Mouse (Mus musculus) forebrain, embryonic 10.5 days (tissue): ENCODE results near the gene Zbtb42. TPM values are rescaled to one million over a fixed set of nuclear protein-coding genes. Genes with fewer than 3 reads are reported as not detected.

ENCODE experiments used
- DNase-seq: peaks from one replicate; pipeline ENCODE4 v3.0.0-alpha.2; 2017; ENCODE audit warnings: low spot score; ENCODE audit errors: extremely low spot score
- H3K27ac ChIP-seq: fragments of 300-500 bp; sonication (generic); 2 replicates; pipeline ENCODE4 v1.5.1; 2016; ENCODE audit warnings: mild to moderate bottlenecking
- H3K27me3 ChIP-seq: fragments of 300-500 bp; sonication (generic); 2 replicates; pipeline ENCODE4 v1.6.1; 2016; ENCODE audit warnings: mild to moderate bottlenecking; ENCODE audit not compliant: poor library complexity, severe bottlenecking
- H3K36me3 ChIP-seq: fragments of 300-500 bp; sonication (generic); replicated peaks from 2 replicates; pipeline ENCODE4 v1.6.1; 2016; ENCODE audit warnings: mild to moderate bottlenecking, moderate library complexity
- H3K4me1 ChIP-seq: fragments of 300-500 bp; sonication (generic); 2 replicates; pipeline ENCODE4 v1.6.1; 2016
- H3K4me3 ChIP-seq: fragments of 300-500 bp; sonication (generic); 2 replicates; pipeline ENCODE4 v1.5.1; 2016; ENCODE audit warnings: mild to moderate bottlenecking, moderate library complexity
- H3K9me3 ChIP-seq: fragments of 300-500 bp; sonication (generic); 2 replicates; pipeline ENCODE4 v1.6.1; 2016; ENCODE audit warnings: mild to moderate bottlenecking, moderate library complexity
- WGBS: fragments of 180-500 bp; shearing (Covaris S2); methylation state at CpG from one replicate; pipeline ENCODE4 v1.1.7; 2016; 5-methylcytosine and 5-hydroxymethylcytosine counted together
- polyA plus RNA-seq: library from polyadenylated mRNA; unstranded; fragments of >200 nt; fragmentation: Nextera tagmentation; extraction: Ambion mirVana; gene quantifications from 2 replicates; pipeline ENCODE4 v1.2.1, GENCODE M21; 2016

The Zbtb42 gene
- polyA plus RNA-seq, 1 experiment from 2014 or later, result 4.1 TPM

GRCm38 (mm10) chr12:112677943-112678554, 579 bp upstream of the Zbtb42 start:
- WGBS, result 20% methylated on average over 19 of the region's 19 CpGs
- Histone ChIP-seq H3K36me3 (peaks cover 17% of the 10 kb centered on the region), H3K27ac (peak overlapping the region; percentile 83), H3K4me3 (peak overlapping the region; percentile 74), H3K9me3 (no peaks in the 10 kb centered on the region), H3K4me1 (peaks cover 62% of the 10 kb centered on the region), H3K27me3 (peaks cover 71% of the 10 kb centered on the region)
- no peak for DNase-seq

DNA sequence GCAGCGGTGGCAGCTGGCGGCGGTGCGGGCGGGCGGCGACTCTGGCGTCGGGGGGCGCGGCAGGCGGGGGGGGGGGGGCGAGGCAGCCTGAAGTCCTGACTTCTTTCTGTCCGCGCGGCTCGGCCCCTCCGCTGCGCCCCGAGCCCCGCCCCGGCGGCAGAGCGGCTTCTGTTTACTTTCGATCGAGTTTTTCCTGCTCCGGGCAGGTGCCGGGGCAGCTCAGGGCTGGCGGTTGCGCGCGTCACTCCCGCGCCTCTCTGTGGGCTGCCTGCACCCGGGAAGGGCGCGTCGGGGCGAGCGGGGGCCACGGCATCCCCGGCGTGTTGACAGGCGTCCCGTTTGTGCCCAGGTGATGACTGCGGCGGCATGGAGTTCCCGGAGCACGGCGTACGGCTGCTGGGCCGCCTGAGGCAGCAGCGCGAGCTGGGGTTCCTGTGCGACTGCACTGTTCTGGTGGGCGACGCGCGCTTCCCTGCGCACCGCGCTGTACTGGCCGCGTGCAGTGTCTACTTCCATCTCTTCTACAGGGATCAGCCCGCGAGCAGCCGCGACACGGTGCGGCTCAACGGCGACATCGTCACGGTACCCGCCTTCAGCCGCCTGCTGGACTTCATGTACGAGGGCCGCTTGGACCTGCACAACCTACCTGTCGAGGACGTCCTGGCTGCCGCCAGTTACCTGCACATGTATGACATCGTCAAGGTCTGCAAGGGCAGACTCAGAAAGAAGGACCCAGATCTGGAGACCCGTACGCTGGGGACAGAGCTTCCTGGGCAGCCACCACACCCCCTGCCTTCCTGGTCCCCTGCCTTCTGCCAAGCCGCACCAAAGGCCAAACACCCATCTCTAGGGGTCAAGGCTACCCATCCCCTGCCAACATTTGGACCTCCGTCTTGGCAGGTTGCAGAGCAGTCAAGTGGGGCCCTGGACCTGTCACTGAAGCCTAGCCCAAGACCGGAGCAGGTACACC, 684 bp downstream of the Zbtb42 start:
- peaks cover 83% of the 10 kb centered on the region for H3K27me3 ChIP-seq

GRCm38 (mm10) chr12:112683351-112683750, 4.7 kb downstream of the Zbtb42 start:
- peaks cover 67% of the 10 kb centered on the region for H3K27me3 ChIP-seq
- H3K9me3 ChIP-seq, result no peaks in the 10 kb centered on the region
- H3K36me3 ChIP-seq, result peaks cover 17% of the 10 kb centered on the region
- no peak overlapping the region for H3K27ac ChIP-seq
- DNase-seq, result no peak
- H3K4me1 ChIP-seq, result peaks cover 32% of the 10 kb centered on the region
- no peak overlapping the region for H3K4me3 ChIP-seq
- 59% methylated on average over 7 of the region's 7 CpGs for WGBS

More for the DNA sequence above, 684 bp downstream of the Zbtb42 start:
- H3K4me3 ChIP-seq, result peak overlapping the region; percentile 74
- peaks cover 17% of the 10 kb centered on the region for H3K36me3 ChIP-seq
- peaks cover 64% of the 10 kb centered on the region for H3K4me1 ChIP-seq
- peak overlapping the region; percentile 83 for H3K27ac ChIP-seq
- peak; percentile 53 for DNase-seq
- no peaks in the 10 kb centered on the region for H3K9me3 ChIP-seq
- WGBS, result 4% methylated on average over 73 of the region's 87 CpGs

DNA sequence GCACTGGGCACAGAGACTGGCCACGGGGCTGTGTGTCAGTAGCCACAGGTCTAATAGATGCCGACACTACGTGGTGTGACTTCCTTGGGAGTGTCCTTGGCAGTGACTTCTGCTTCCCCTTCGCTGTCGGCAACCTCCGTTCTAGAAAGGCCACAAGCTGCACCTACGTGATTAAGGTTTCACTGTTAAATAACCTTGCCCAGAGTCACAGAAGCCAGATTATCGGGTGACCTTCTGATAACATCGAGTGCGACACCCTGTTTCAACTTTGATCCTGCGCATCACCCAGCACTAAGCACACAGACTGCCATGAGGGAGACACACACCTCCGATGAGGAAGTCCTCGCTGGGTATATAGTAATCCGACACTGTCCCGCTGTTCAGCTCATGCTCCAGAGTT, 9.8 kb downstream of the Zbtb42 start:
- no peak overlapping the region for H3K27ac ChIP-seq
- no peaks in the 10 kb centered on the region for H3K9me3 ChIP-seq
- H3K4me3 ChIP-seq, result no peak overlapping the region
- H3K27me3 ChIP-seq, result peaks cover 16% of the 10 kb centered on the region; the same call in 1 of the 2 replicates
- no peaks in the 10 kb centered on the region; the same call in 1 of the 2 replicates for H3K36me3 ChIP-seq
- WGBS, result 79% methylated on average over 15 of the region's 15 CpGs
- no peak for DNase-seq
- H3K4me1 ChIP-seq, result peaks cover 19% of the 10 kb centered on the region

- Histone ChIP-seq H3K4me1 (peaks cover 23% of the 10 kb centered on the region), H3K36me3 (no peaks in the 10 kb centered on the region; the same call in 1 of the 2 replicates), H3K27me3 (peaks cover 20% of the 10 kb centered on the region), H3K9me3 (no peaks in the 10 kb centered on the region), H3K4me3 (peak overlapping the region; percentile 83), H3K27ac (peak overlapping the region; percentile 95)
- DNase-seq, result peak; percentile 91
- 4% methylated on average over 54 of the region's 54 CpGs for WGBS
Measured at GRCm38 (mm10) chr12:112693185-112694126, 14.8 kb downstream of the Zbtb42 start.

GRCm38 (mm10) chr12:112694127-112694475, 15.5 kb downstream of the Zbtb42 start:
- H3K36me3 ChIP-seq, result no peaks in the 10 kb centered on the region; the same call in 1 of the 2 replicates
- H3K9me3 ChIP-seq, result no peaks in the 10 kb centered on the region
- WGBS, result 87% methylated on average over 10 of the region's 10 CpGs
- H3K27me3 ChIP-seq, result peaks cover 24% of the 10 kb centered on the region
- H3K4me1 ChIP-seq, result peaks cover 23% of the 10 kb centered on the region
- DNase-seq, result no peak
- peak overlapping the region; percentile 83 for H3K4me3 ChIP-seq
- peak overlapping the region; percentile 95 for H3K27ac ChIP-seq

- Histone ChIP-seq H3K9me3 (no peaks in the 10 kb centered on the region), H3K27me3 (peaks cover 51% of the 10 kb centered on the region), H3K4me3 (no peak overlapping the region), H3K27ac (no peak overlapping the region), H3K36me3 (no peaks in the 10 kb centered on the region), H3K4me1 (peaks cover 36% of the 10 kb centered on the region)
- DNase-seq, result no peak
- WGBS, result 86% methylated on average over 3 of the region's 3 CpGs
Measured at GRCm38 (mm10) chr12:112696806-112697425, 18.3 kb downstream of the Zbtb42 start.

GRCm38 (mm10) chr12:112700522-112700921, 21.9 kb downstream of the Zbtb42 start:
- Histone ChIP-seq H3K27ac (peak overlapping the region; percentile 40; the same call in 1 of the 2 replicates), H3K9me3 (no peaks in the 10 kb centered on the region), H3K36me3 (no peaks in the 10 kb centered on the region), H3K27me3 (peaks cover 47% of the 10 kb centered on the region), H3K4me3 (no peak overlapping the region), H3K4me1 (peaks cover 13% of the 10 kb centered on the region)
- WGBS, result 25% methylated on average over 15 of the region's 15 CpGs
- no peak for DNase-seq

- DNase-seq, result no peak
- Histone ChIP-seq H3K27me3 (peaks cover 53% of the 10 kb centered on the region), H3K4me3 (no peak overlapping the region), H3K4me1 (peaks cover 25% of the 10 kb centered on the region), H3K36me3 (no peaks in the 10 kb centered on the region), H3K27ac (no peak overlapping the region), H3K9me3 (no peaks in the 10 kb centered on the region)
- WGBS, result 80% methylated on average over 6 of the region's 6 CpGs
Measured at GRCm38 (mm10) chr12:112702374-112703320, 24.0 kb downstream of the Zbtb42 start.

GRCm38 (mm10) chr12:112706704-112707572, 28.3 kb downstream of the Zbtb42 start:
- Histone ChIP-seq H3K27ac (no peak overlapping the region), H3K4me3 (peak overlapping the region; percentile 30), H3K9me3 (no peaks in the 10 kb centered on the region), H3K27me3 (peaks cover 39% of the 10 kb centered on the region), H3K36me3 (no peaks in the 10 kb centered on the region), H3K4me1 (peaks cover 12% of the 10 kb centered on the region)
- peak; percentile 87 for DNase-seq
- WGBS, result 14% methylated on average over 32 of the region's 32 CpGs
